Mouse (Mus musculus) cortical plate, adult 2 months (tissue): Measurements from ENCODE around the gene Rps29.
A peak's percentile ranks its signal among the peaks of the same experiment; 100 is the strongest.

Experiments used
- CTCF ChIP-seq: fragments of 200-500 bp; IDR thresholded peaks from 2 replicates; pipeline ENCODE4 v1.5.1; 2011; ENCODE audit warnings: mild to moderate bottlenecking, control low read depth, low read length; ENCODE audit not compliant: insufficient read depth; ENCODE audit errors: extremely low read depth
- POLR2A ChIP-seq: fragments of 200-500 bp; IDR thresholded peaks from 2 replicates; pipeline ENCODE4 v1.6.1; 2011; ENCODE audit warnings: mild to moderate bottlenecking, low read length, control low read depth; ENCODE audit not compliant: insufficient read depth; ENCODE audit errors: extremely low read depth

GRCm38 (mm10) chr12:69127170-69127569, 31.8 kb downstream of the Rps29 start:
- TF ChIP-seq CTCF (0 out of 2 replicates have a peak, but pooled peaks have one; percentile 22), POLR2A (no peak)
